Mouse (Mus musculus) kidney, embryonic 16.5 days (tissue): Measurements from ENCODE around the gene Park7. TPM values are rescaled to one million over a fixed set of nuclear protein-coding genes. Genes with fewer than 3 reads are reported as not detected.
A peak's percentile ranks its signal among the peaks of the same experiment; 100 is the strongest.

Experiments
- ATAC-seq: fragments of 200-750 bp; cut with Nextera tagmentation; 2 replicates; pipeline ENCODE4 v1.8.0; 2017; ENCODE audit warnings: moderate TSS enrichment; ENCODE audit not compliant: low FRiP score, low TSS enrichment
- H3K27ac ChIP-seq: fragments of 300-500 bp; sonication (generic); 2 replicates; pipeline ENCODE4 v1.5.1; 2014; ENCODE audit warnings: low read length
- H3K27me3 ChIP-seq: fragments of 300-500 bp; sonication (generic); 2 replicates; pipeline ENCODE4 v1.6.1; 2014; ENCODE audit warnings: low read length, control low read depth, mixed read lengths; ENCODE audit not compliant: insufficient read depth
- H3K36me3 ChIP-seq: fragments of 300-500 bp; sonication (generic); 2 replicates; pipeline ENCODE4 v1.6.1; 2014; ENCODE audit warnings: low read length, control low read depth, mixed read lengths; ENCODE audit not compliant: insufficient read depth
- H3K4me1 ChIP-seq: fragments of 300-500 bp; sonication (generic); 2 replicates; pipeline ENCODE4 v1.6.1; 2014; ENCODE audit warnings: low read length, control low read depth, mixed read lengths; ENCODE audit not compliant: insufficient read depth
- H3K4me2 ChIP-seq: fragments of 300-500 bp; sonication (generic); replicated peaks from 2 replicates; pipeline ENCODE4 v1.6.1; 2014; ENCODE audit warnings: low read depth, low read length
- H3K4me3 ChIP-seq: fragments of 300-500 bp; sonication (generic); 2 replicates; pipeline ENCODE4 v1.5.1; 2014; ENCODE audit warnings: mild to moderate bottlenecking, low read length
- H3K9ac ChIP-seq: fragments of 300-500 bp; sonication (generic); replicated peaks from 2 replicates; pipeline ENCODE4 v1.6.1; 2014; ENCODE audit warnings: low read length
- H3K9me3 ChIP-seq: fragments of 300-500 bp; sonication (generic); 2 replicates; pipeline ENCODE4 v1.6.1; 2016; ENCODE audit warnings: low read length, control low read depth
- WGBS: fragments of 180-500 bp; shearing (Covaris S2); extraction: QIAGEN DNeasy Blood & Tissue Kit; methylation state at CpG from one replicate; pipeline ENCODE4 v1.1.7; 2014; 5-methylcytosine and 5-hydroxymethylcytosine counted together
- polyA plus RNA-seq: library from polyadenylated mRNA; unstranded; fragments of >200 nt; fragmentation: Nextera tagmentation; extraction: Ambion mirVana; gene quantifications from 2 replicates; pipeline ENCODE4 v1.2.1, GENCODE M21; 2015

The Park7 gene
- polyA plus RNA-seq, 1 experiment from 2014 or later: 421 TPM

- no peak overlapping the region for H3K9ac ChIP-seq
- no peak overlapping the region for H3K4me2 ChIP-seq
- WGBS: 89% methylated on average over 13 of the region's 13 CpGs
- ATAC-seq: no peak
- no peaks in the 10 kb centered on the region for H3K9me3 ChIP-seq
- no peaks in the 10 kb centered on the region for H3K27me3 ChIP-seq
- no peak overlapping the region for H3K4me3 ChIP-seq
- H3K27ac ChIP-seq: no peak overlapping the region
- peaks cover 74% of the 10 kb centered on the region for H3K36me3 ChIP-seq
- peaks cover 8% of the 10 kb centered on the region; the same call in 1 of the 2 replicates for H3K4me1 ChIP-seq
Measured at GRCm38 (mm10) chr4:150900486-150900885, 13.8 kb downstream of the Park7 start.

- Histone ChIP-seq H3K4me2 (no peak overlapping the region), H3K9me3 (no peaks in the 10 kb centered on the region), H3K4me1 (peaks cover 14% of the 10 kb centered on the region; the same call in 1 of the 2 replicates), H3K4me3 (no peak overlapping the region), H3K9ac (0 out of 2 replicates have a peak overlapping the region, but pooled peaks have one; percentile 18), H3K27ac (no peak overlapping the region), H3K36me3 (peaks cover 63% of the 10 kb centered on the region), H3K27me3 (no peaks in the 10 kb centered on the region)
- ATAC-seq: 0 out of 2 replicates have a peak, but pooled peaks have one; percentile 24
- WGBS: 48% methylated on average over 13 of the region's 13 CpGs
Measured at GRCm38 (mm10) chr4:150898716-150899365, 15.4 kb downstream of the Park7 start.

- no peak for ATAC-seq
- 0 out of 2 replicates have a peak, but pooled peaks cover 7% of the 10 kb centered on the region for H3K4me1 ChIP-seq
- no peak overlapping the region for H3K4me2 ChIP-seq
- H3K36me3 ChIP-seq: peaks cover 46% of the 10 kb centered on the region
- no peaks in the 10 kb centered on the region for H3K27me3 ChIP-seq
- no peak overlapping the region for H3K4me3 ChIP-seq
- no peak overlapping the region for H3K9ac ChIP-seq
- H3K27ac ChIP-seq: no peak overlapping the region
- WGBS: 93% methylated on average over 26 of the region's 26 CpGs
- H3K9me3 ChIP-seq: no peaks in the 10 kb centered on the region
Measured at GRCm38 (mm10) chr4:150896896-150897624, 17.2 kb downstream of the Park7 start.

GRCm38 (mm10) chr4:150894718-150895501 lies 19.3 kb downstream of the Park7 start:
- no peak for ATAC-seq
- Histone ChIP-seq H3K4me2 (no peak overlapping the region), H3K9me3 (no peaks in the 10 kb centered on the region), H3K27me3 (no peaks in the 10 kb centered on the region), H3K4me3 (no peak overlapping the region), H3K9ac (no peak overlapping the region), H3K36me3 (peaks cover 30% of the 10 kb centered on the region), H3K4me1 (peaks cover 14% of the 10 kb centered on the region), H3K27ac (no peak overlapping the region)
- WGBS: 51% methylated on average over 8 of the region's 8 CpGs

DNA sequence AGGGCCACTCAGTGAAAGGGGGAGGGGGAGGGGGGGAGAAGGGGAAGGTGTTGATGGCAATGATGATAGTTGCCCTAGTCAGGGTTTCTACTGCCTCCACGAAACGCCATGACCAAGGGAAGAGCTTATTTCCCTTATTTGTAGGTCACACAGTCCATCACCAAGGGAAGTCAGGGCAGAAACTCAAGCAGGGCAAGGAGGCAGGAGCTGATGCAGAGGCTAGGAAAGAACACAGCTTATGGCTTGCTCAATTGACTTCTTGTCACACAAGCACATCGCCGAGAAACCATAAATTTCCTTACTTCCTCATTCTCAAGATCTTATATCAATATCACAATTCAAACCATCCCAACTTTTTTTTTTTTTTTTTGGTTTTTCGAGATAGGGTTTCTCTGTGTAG lies 22.9 kb downstream of the Park7 start:
- 63% methylated on average over 5 of the region's 5 CpGs for WGBS
- Histone ChIP-seq H3K27ac (no peak overlapping the region), H3K9ac (no peak overlapping the region), H3K36me3 (peaks cover under 1% of the 10 kb centered on the region; the same call in 1 of the 2 replicates), H3K4me2 (no peak overlapping the region), H3K9me3 (no peaks in the 10 kb centered on the region), H3K27me3 (no peaks in the 10 kb centered on the region), H3K4me1 (peaks cover 32% of the 10 kb centered on the region), H3K4me3 (no peak overlapping the region)
- no peak for ATAC-seq

GRCm38 (mm10) chr4:150889955-150890315 lies 24.3 kb downstream of the Park7 start:
- WGBS: 28% methylated on average over 13 of the region's 13 CpGs
- peaks cover 30% of the 10 kb centered on the region for H3K4me1 ChIP-seq
- no peaks in the 10 kb centered on the region for H3K9me3 ChIP-seq
- H3K27ac ChIP-seq: peak overlapping the region; percentile 80
- H3K4me2 ChIP-seq: peak overlapping the region; percentile 40
- no peaks in the 10 kb centered on the region for H3K36me3 ChIP-seq
- no peaks in the 10 kb centered on the region for H3K27me3 ChIP-seq
- no peak for ATAC-seq
- 0 out of 2 replicates have a peak overlapping the region, but pooled peaks have one; percentile 5 for H3K4me3 ChIP-seq
- H3K9ac ChIP-seq: peak overlapping the region; percentile 26; the same call in 1 of the 2 replicates

- peak; percentile 66; the same call in 1 of the 2 replicates for ATAC-seq
- Histone ChIP-seq H3K36me3 (no peaks in the 10 kb centered on the region), H3K27me3 (no peaks in the 10 kb centered on the region), H3K4me3 (0 out of 2 replicates have a peak overlapping the region, but pooled peaks have one; percentile 5), H3K9me3 (no peaks in the 10 kb centered on the region), H3K9ac (peak overlapping the region; percentile 26; the same call in 1 of the 2 replicates), H3K4me1 (peaks cover 26% of the 10 kb centered on the region), H3K4me2 (peak overlapping the region; percentile 40), H3K27ac (peak overlapping the region; percentile 80)
- WGBS: 35% methylated on average over 20 of the region's 20 CpGs
Measured at GRCm38 (mm10) chr4:150889273-150889954, 24.8 kb downstream of the Park7 start.

DNA sequence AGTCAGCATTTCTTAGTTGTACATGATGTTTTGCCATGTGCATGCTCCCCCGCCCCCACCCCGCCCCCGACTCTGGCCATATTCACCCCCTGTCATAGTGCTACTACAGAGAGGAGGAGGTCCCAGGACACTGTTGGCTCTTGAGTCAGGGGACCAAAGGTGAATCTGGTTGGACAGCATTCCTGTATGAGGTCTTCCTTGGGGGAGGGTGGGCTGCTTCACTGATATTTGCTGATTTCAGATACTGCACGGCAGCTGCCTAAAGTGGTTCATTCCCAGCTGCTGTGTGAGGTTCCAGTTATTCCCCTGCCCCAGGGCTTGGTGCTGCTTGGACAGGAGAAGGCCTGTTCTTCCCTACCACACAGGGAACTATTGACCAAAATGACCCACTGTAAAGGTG lies 25.7 kb downstream of the Park7 start:
- Histone ChIP-seq H3K4me3 (no peak overlapping the region), H3K4me1 (peaks cover 26% of the 10 kb centered on the region), H3K4me2 (no peak overlapping the region), H3K27ac (no peak overlapping the region), H3K9me3 (no peaks in the 10 kb centered on the region), H3K9ac (no peak overlapping the region), H3K27me3 (no peaks in the 10 kb centered on the region), H3K36me3 (no peaks in the 10 kb centered on the region)
- no peak for ATAC-seq
- 71% methylated on average over 4 of the region's 4 CpGs for WGBS

DNA sequence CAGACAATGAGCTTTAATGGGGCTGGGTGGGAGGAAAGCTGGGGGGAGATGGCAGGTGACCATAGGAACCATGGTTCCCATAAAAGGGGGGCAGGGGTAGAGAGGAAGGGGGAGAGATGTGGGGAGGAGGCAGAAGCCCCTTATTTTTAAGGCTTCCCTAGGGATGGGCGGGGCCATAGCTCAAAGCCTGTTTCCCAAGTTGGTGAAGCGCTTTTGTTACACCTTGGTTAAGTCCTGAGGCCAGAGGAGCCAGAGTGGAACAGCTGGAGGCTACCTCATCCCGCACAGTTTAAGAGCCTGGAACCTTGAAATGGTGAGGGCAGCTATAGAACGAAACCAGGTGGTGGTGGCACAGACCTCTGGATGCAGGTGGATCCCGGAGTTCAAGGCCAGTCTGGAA lies 26.3 kb downstream of the Park7 start:
- Histone ChIP-seq H3K4me3 (no peak overlapping the region), H3K4me2 (no peak overlapping the region), H3K36me3 (no peaks in the 10 kb centered on the region), H3K9me3 (no peaks in the 10 kb centered on the region), H3K27ac (no peak overlapping the region), H3K27me3 (no peaks in the 10 kb centered on the region), H3K9ac (no peak overlapping the region), H3K4me1 (peaks cover 26% of the 10 kb centered on the region)
- WGBS: 66% methylated on average over 5 of the region's 5 CpGs
- ATAC-seq: no peak; the same call in 1 of the 2 replicates
